Mouse (Mus musculus): ENCODE data around the gene Gm3015. TPM values are rescaled to one million over a fixed set of nuclear protein-coding genes. Genes with fewer than 3 reads are reported as not detected.
"Not testable (repeated sequence)": the region's sequence is repeated elsewhere in the genome, so short reads cannot be mapped to it uniquely, and the experiment has no call there.

Gm3015 gene
- not detected in 2 replicates for polyA plus RNA-seq (2015; fragmentation: Nextera tagmentation; extraction: Ambion mirVana)

DNA sequence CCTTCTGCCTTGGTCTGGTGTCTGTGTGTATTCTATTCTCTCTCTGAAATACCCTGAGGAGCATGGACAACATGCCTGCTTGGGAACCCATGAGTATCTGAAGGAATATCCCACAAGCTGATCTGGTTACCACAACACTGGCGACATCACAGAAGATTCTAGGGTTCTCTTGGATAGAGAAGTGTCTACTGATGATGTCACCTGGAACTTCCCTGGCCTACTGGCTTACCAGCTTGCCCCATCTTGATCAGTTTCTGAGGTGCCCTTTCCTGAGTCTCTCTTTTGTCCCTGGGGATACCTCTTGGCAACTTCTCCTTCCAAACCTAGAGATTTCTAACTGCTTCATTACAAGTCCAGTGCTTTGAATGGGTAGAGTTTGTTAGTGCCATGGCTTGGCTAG, at the start of gene Gm3015:
Gene Gm3015 (minus strand): TSS at position 101 of the 400 bp plus-strand sequence.
- WGBS: 75% methylated on average over 1 of the region's 1 CpGs
- H3K9ac ChIP-seq (replicated peaks); ATAC-seq (ENCODE audit: low FRiP score); H3K4me3 ChIP-seq (replicated peaks); H3K4me2 ChIP-seq; H3K27ac ChIP-seq (replicated peaks); H3K4me1 ChIP-seq; H3K27me3 ChIP-seq (replicated peaks); H3K9me3 ChIP-seq (replicated peaks); H3K36me3 ChIP-seq: not testable (repeated sequence)

- not testable (repeated sequence) for H3K4me2 ChIP-seq; H3K9ac ChIP-seq (replicated peaks); H3K4me3 ChIP-seq (replicated peaks); H3K27me3 ChIP-seq (replicated peaks); H3K4me1 ChIP-seq; H3K9me3 ChIP-seq (replicated peaks); ATAC-seq (ENCODE audit: low FRiP score); H3K36me3 ChIP-seq; H3K27ac ChIP-seq (replicated peaks)
Observed at GRCm38 (mm10) chr14:42797887-42798286, 29.3 kb upstream of the Gm3015 start, which contains the start of gene Gm10377. TSS of gene Gm10377 (minus strand) at chr14:42797987.

Other genes with a start within 250 kb of the Gm3015 start
- not detected in 2 replicates for gene Gm8024, start 244.5 kb downstream of the Gm3015 start, polyA plus RNA-seq (2015; fragmentation: Nextera tagmentation; extraction: Ambion mirVana)
- gene Gm17124, start 168.9 kb downstream of the Gm3015 start, polyA plus RNA-seq (2015; fragmentation: Nextera tagmentation; extraction: Ambion mirVana): not detected in 2 replicates
- not detected in 2 replicates for gene Gm3633, start 126.9 kb downstream of the Gm3015 start, polyA plus RNA-seq (2015; fragmentation: Nextera tagmentation; extraction: Ambion mirVana)
- gene Gm10378, start 112.9 kb downstream of the Gm3015 start, polyA plus RNA-seq (2015; fragmentation: Nextera tagmentation; extraction: Ambion mirVana): not detected in 2 replicates
- not detected in 2 replicates for gene Gm10377, start 29.2 kb upstream of the Gm3015 start, polyA plus RNA-seq (2015; fragmentation: Nextera tagmentation; extraction: Ambion mirVana)
- gene Gm21977, start 84.7 kb upstream of the Gm3015 start, polyA plus RNA-seq (2015; fragmentation: Nextera tagmentation; extraction: Ambion mirVana): not detected in 2 replicates
- not detected in 2 replicates for gene Gm8082, start 224.8 kb upstream of the Gm3015 start, polyA plus RNA-seq (2015; fragmentation: Nextera tagmentation; extraction: Ambion mirVana)
- not detected in 2 replicates for gene Gm10376, start 246.8 kb upstream of the Gm3015 start, polyA plus RNA-seq (2015; fragmentation: Nextera tagmentation; extraction: Ambion mirVana)